Mouse (Mus musculus) embryonic facial prominence, embryonic 10.5 days (tissue): ENCODE results near the gene Slc43a1. TPM values are rescaled to one million over a fixed set of nuclear protein-coding genes. Genes with fewer than 3 reads are reported as not detected.
A peak's percentile ranks its signal among the peaks of the same experiment; 100 is the strongest.

Experiments
- DNase-seq: peaks from one replicate; pipeline ENCODE4 v3.0.0-alpha.2; 2017; ENCODE audit warnings: low spot score
- H3K27ac ChIP-seq: fragments of 300-500 bp; sonication (generic); replicated peaks from 2 replicates; pipeline ENCODE4 v1.5.1; 2016; ENCODE audit warnings: mild to moderate bottlenecking
- H3K27me3 ChIP-seq: fragments of 300-500 bp; sonication (generic); replicated peaks from 2 replicates; pipeline ENCODE4 v1.6.1; 2016; ENCODE audit warnings: low read depth, mild to moderate bottlenecking; ENCODE audit not compliant: poor library complexity, severe bottlenecking
- H3K36me3 ChIP-seq: fragments of 300-500 bp; sonication (generic); replicated peaks from 2 replicates; pipeline ENCODE4 v1.6.1; 2016; ENCODE audit warnings: mild to moderate bottlenecking, moderate library complexity
- H3K4me1 ChIP-seq: fragments of 300-500 bp; sonication (generic); 2 replicates; pipeline ENCODE4 v1.6.1; 2016
- H3K4me3 ChIP-seq: fragments of 300-500 bp; sonication (generic); 2 replicates; pipeline ENCODE4 v1.5.1; 2016; ENCODE audit warnings: mild to moderate bottlenecking, moderate library complexity
- H3K9me3 ChIP-seq: fragments of 300-500 bp; sonication (generic); 2 replicates; pipeline ENCODE4 v1.6.1; 2016; ENCODE audit warnings: mild to moderate bottlenecking
- WGBS: fragments of 180-500 bp; shearing (Covaris S2); methylation state at CpG from one replicate; pipeline ENCODE4 v1.1.7; 2016; 5-methylcytosine and 5-hydroxymethylcytosine counted together
- polyA plus RNA-seq: library from polyadenylated mRNA; unstranded; fragments of >200 nt; fragmentation: Nextera tagmentation; extraction: Ambion mirVana; gene quantifications from 2 replicates; pipeline ENCODE4 v1.2.1, GENCODE M21; 2016

The Slc43a1 gene
- polyA plus RNA-seq, 1 experiment from 2014 or later: 30.4 TPM

DNA sequence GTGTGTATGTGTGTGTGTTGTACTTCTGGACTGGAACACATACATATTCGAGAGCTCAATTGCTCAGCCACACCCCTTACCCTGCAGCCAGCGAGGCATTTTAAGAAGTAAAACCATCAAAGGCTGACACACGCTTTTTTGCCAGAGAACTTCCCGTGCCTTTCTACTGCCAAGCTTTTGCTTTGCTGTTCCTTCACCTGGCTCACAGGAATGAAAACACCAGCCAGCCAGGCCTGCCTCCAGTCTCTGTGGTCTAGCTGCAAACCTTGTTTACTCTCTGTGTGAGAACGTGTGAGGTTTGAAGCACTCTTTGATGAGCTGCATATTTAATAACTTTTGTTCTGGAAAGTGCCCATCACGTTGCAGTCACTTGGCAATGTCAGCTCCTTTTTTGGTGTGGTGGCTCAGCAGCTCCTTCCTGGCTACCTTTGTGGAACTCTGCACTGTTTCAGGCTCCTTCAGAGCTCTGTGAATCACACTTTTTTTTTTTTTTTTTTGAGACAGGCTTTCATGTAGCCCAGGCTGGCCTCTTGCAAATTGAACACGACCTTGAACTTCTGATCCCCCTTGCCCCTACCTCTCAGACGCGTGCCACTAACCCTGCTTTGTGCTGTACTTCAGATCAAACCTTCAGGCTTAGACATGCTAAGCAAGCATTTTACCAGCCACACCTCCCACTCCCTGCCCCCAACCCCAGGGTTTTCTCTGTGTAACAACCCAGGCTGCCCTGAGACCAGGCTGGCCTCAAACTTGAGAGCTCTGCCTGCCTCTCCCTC is 645 bp upstream of the Slc43a1 start:
- H3K27ac ChIP-seq: no peak overlapping the region
- peak overlapping the region; percentile 85 for H3K4me3 ChIP-seq
- H3K4me1 ChIP-seq: peaks cover 50% of the 10 kb centered on the region
- no peaks in the 10 kb centered on the region for H3K9me3 ChIP-seq
- peaks cover 23% of the 10 kb centered on the region for H3K27me3 ChIP-seq
- DNase-seq: no peak
- 32% methylated on average over 9 of the region's 9 CpGs for WGBS
- no peaks in the 10 kb centered on the region for H3K36me3 ChIP-seq

DNA sequence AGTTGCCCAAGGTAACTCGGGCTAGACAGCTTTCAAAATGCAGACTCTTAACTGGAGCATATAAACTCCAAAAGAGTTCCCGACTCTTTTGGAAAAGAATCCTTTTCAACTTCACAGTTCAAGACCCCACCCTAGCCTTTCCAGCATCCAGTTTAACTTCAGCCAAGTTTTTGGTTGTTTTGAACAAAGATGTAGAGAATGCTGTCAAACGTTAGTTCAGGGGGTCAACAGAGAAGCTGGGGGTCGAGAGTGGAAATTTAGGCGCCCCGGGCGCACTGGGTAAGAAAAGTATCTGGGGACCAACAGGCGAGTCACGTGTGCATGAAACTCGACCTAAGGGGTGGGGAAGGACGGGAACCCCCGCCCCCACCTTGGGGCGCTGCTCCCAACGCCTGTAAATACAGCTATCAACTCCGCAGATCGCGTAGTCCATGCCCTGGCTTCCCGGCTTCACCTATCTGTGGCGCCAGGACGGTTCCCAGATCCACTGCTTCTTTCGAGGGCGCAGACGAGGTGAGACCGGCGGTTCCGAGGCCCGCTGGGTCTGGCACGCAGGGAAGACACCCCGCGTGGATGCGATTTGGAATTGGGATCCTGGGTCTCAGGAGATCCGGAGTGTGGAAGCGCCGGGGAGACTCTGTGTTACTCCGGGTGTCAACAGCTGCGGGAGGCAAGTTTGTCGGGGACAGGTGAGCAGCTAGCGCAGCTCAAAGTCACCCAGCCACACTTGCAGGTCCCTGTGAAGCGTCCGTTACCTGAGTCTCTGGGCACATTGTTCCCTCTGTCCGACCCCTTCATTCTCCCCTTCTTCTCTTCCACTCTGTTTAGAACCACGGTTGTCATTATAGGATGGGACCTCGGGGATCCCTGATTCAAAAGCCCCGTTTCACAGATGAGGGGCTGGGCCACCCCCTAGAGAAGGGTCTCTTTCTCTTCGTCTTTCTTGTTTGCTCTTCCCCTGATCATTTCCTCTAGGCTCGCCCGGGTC is 637 bp downstream of the Slc43a1 start:
- whole genome bisulfite sequencing: under 1% methylated on average over 47 of the region's 47 CpGs
- DNase-seq: peak; percentile 75
- peaks cover 23% of the 10 kb centered on the region for H3K27me3 ChIP-seq
- peak overlapping the region; percentile 85 for H3K4me3 ChIP-seq
- peaks cover 50% of the 10 kb centered on the region for H3K4me1 ChIP-seq
- no peaks in the 10 kb centered on the region for H3K9me3 ChIP-seq
- H3K36me3 ChIP-seq: peaks cover 7% of the 10 kb centered on the region; the same call in 1 of the 2 replicates
- peak overlapping the region; percentile 96 for H3K27ac ChIP-seq

GRCm38 (mm10) chr2:84840016-84840747 is 1.5 kb downstream of the Slc43a1 start:
- Histone ChIP-seq H3K4me3 (peak overlapping the region; percentile 85), H3K27me3 (peaks cover 23% of the 10 kb centered on the region)
- WGBS: under 1% methylated on average over 54 of the region's 54 CpGs

GRCm38 (mm10) chr2:84840748-84841563 is 2.3 kb downstream of the Slc43a1 start:
- peak overlapping the region; percentile 96 for H3K27ac ChIP-seq
- H3K4me3 ChIP-seq: peak overlapping the region; percentile 85
- DNase-seq: no peak
- H3K36me3 ChIP-seq: peaks cover 24% of the 10 kb centered on the region
- WGBS: 7% methylated on average over 17 of the region's 17 CpGs
- no peaks in the 10 kb centered on the region for H3K9me3 ChIP-seq
- H3K27me3 ChIP-seq: peaks cover 18% of the 10 kb centered on the region
- peaks cover 50% of the 10 kb centered on the region for H3K4me1 ChIP-seq

More at GRCm38 (mm10) chr2:84840016-84840747, 1.5 kb downstream of the Slc43a1 start:
- peak; percentile 93 for DNase-seq
- Histone ChIP-seq H3K4me1 (peaks cover 50% of the 10 kb centered on the region), H3K9me3 (no peaks in the 10 kb centered on the region), H3K36me3 (peaks cover 16% of the 10 kb centered on the region), H3K27ac (peak overlapping the region; percentile 96)

- Histone ChIP-seq H3K9me3 (no peaks in the 10 kb centered on the region), H3K4me3 (peak overlapping the region; percentile 85), H3K27me3 (peaks cover 18% of the 10 kb centered on the region), H3K4me1 (peaks cover 50% of the 10 kb centered on the region), H3K27ac (peak overlapping the region; percentile 96; the same call in 1 of the 2 replicates), H3K36me3 (peaks cover 33% of the 10 kb centered on the region)
- DNase-seq: no peak
Observed at GRCm38 (mm10) chr2:84841905-84842304, 3.3 kb downstream of the Slc43a1 start.

- Histone ChIP-seq H3K4me3 (no peak overlapping the region), H3K27me3 (peaks cover 2% of the 10 kb centered on the region), H3K4me1 (peaks cover 36% of the 10 kb centered on the region), H3K9me3 (no peaks in the 10 kb centered on the region), H3K27ac (no peak overlapping the region), H3K36me3 (peaks cover 51% of the 10 kb centered on the region)
- WGBS: 81% methylated on average over 6 of the region's 6 CpGs
- DNase-seq: no peak
Observed at GRCm38 (mm10) chr2:84843654-84844053, 5.0 kb downstream of the Slc43a1 start.

DNA sequence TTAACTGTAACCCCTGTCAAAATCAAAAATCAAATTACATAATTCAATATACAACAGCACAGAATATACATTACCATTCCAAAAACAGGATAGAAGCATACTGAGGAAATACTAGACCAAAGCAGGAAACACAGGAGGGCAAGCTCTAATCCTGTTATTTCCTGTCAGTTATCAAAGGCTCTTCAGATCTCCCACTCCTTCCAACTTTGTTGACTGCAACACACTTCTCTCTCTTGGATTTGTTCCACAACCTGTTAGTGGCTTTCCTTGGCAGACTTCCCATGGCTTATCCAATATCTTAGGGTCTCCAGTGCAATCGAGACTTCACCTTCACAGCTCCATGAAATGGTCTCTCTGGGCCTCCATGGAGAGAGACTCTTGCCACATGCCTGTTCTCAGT is 6.6 kb downstream of the Slc43a1 start:
- DNase-seq: no peak
- Histone ChIP-seq H3K27me3 (no peaks in the 10 kb centered on the region), H3K4me1 (peaks cover 27% of the 10 kb centered on the region), H3K27ac (no peak overlapping the region), H3K9me3 (no peaks in the 10 kb centered on the region), H3K4me3 (no peak overlapping the region), H3K36me3 (peaks cover 66% of the 10 kb centered on the region)
- 87% methylated on average over 1 of the region's 1 CpGs for WGBS

- Histone ChIP-seq H3K36me3 (peaks cover 96% of the 10 kb centered on the region), H3K27me3 (no peaks in the 10 kb centered on the region), H3K27ac (no peak overlapping the region), H3K4me1 (peaks cover 18% of the 10 kb centered on the region), H3K4me3 (no peak overlapping the region), H3K9me3 (no peaks in the 10 kb centered on the region)
- WGBS: 61% methylated on average over 7 of the region's 7 CpGs
- no peak for DNase-seq
Observed at GRCm38 (mm10) chr2:84850407-84851129, 11.9 kb downstream of the Slc43a1 start.

DNA sequence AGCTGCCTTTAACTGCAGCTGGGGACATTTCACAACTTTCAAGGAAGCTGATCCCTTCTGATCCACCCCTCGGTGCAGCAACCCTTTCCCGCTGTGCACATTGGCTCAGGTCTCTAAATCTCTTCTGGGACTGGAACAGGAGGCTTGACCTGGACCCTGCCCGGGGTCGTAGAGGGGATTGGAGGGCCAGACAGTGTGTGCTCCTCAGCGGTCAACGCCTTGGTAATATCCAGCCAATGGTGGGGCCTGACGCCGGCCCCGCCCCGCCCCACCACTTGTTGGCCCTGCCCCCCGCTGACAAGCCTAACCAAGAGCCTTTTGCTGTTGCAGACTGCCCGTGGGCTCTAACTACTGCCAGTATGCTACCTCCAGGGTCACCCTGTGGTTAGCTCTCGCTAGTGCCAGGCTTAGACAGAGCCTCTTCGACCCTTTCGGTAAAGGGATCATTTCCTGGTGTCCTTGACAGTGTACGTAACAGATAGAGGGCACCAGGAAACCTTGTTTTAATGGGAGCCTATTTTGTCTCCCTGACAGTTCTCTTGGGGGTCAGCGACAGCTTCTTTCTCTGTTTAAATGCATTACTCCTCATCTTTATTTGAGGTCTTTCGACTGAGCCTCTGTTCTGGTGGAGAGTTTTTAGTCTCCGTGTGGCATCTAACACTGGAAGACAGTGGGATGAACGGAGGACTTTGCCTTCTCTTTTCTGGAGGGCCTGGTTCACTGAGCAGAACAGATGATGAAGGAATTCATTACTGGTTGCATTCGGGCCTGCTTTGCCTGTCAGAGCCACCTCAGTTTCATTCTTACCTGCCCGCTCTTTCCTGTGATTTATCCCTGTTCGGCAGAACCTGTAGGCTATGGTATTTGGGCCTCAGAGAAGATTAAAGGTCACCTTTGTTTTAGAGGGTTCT is 12.7 kb downstream of the Slc43a1 start:
- Histone ChIP-seq H3K36me3 (peaks cover 96% of the 10 kb centered on the region), H3K27me3 (no peaks in the 10 kb centered on the region), H3K27ac (no peak overlapping the region), H3K4me1 (peaks cover 18% of the 10 kb centered on the region), H3K9me3 (no peaks in the 10 kb centered on the region), H3K4me3 (peak overlapping the region; percentile 30; the same call in 1 of the 2 replicates)
- WGBS: 32% methylated on average over 23 of the region's 23 CpGs
- DNase-seq: peak; percentile 80

DNA sequence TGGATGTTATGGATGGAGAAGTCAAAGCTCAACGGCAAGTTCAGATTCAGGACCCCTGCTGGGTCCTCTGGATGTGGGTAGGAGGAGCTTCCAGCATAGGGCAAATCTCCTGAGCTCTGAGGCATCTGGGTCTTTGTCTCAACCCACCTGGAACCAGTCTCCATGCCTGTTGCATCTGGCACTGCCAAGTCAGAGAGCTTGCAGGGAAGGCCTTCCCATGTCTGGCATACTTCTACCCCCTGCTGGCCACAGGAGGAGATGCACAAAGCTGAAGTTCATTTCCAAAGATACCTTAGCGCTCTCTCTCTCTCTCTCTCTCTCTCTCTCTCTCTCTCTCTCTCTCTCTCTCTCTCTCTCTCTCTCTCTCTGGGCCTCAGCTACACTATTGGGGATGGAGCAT is 17.1 kb downstream of the Slc43a1 start:
- no peaks in the 10 kb centered on the region for H3K9me3 ChIP-seq
- peak; percentile 61 for DNase-seq
- peaks cover 95% of the 10 kb centered on the region for H3K36me3 ChIP-seq
- WGBS: 65% methylated on average over 2 of the region's 2 CpGs
- H3K27ac ChIP-seq: no peak overlapping the region
- peaks cover 10% of the 10 kb centered on the region for H3K4me1 ChIP-seq
- H3K27me3 ChIP-seq: no peaks in the 10 kb centered on the region
- H3K4me3 ChIP-seq: no peak overlapping the region
